Mouse (Mus musculus): ENCODE results near the gene Spsb4.

GRCm38 (mm10) chr9:97022948-97023347 is 4.3 kb upstream of the Spsb4 start:
- no peak for TF ChIP-seq CTCF (IDR thresholded peaks at IDR 0.05; ENCODE audit: borderline replicate concordance, control insufficient read depth, extremely low read depth, insufficient read depth, low read length, poor library complexity)
- TF ChIP-seq POLR2A (IDR thresholded peaks at IDR 0.05; ENCODE audit: control insufficient read depth, extremely low read depth, insufficient read depth, low read length, poor library complexity), result no peak
